Mouse (Mus musculus): Measurements from ENCODE around the gene Prune1.

Gene Prune1

GRCm38 (mm10) chr3:95275161-95275560 lies 6.7 kb downstream of the Prune1 start:
- DNase-seq: peak; percentile 57

GRCm38 (mm10) chr3:95274453-95274852 lies 7.4 kb downstream of the Prune1 start:
- peak; percentile 63 for DNase-seq

DNA sequence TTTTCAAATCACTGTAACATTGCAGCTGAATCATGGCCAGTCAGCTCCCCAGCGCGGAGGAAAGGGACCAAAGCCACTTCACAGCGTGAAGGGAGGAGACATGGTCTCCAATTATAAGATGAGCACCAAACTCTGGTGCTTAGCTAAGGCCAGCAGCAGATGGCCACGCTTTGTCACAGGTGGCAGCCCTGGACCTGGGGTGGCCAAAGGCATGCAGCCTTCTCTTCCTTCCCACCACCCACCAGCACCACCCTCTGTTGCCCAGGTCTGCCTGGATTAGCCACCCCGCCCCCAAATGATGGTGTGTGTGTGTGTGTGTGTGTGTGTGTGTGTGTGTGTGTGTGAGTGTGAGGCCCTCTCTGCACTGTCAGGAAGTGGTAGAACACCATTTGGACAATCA lies 8.4 kb downstream of the Prune1 start:
- DNase-seq: peak; percentile 98

DNA sequence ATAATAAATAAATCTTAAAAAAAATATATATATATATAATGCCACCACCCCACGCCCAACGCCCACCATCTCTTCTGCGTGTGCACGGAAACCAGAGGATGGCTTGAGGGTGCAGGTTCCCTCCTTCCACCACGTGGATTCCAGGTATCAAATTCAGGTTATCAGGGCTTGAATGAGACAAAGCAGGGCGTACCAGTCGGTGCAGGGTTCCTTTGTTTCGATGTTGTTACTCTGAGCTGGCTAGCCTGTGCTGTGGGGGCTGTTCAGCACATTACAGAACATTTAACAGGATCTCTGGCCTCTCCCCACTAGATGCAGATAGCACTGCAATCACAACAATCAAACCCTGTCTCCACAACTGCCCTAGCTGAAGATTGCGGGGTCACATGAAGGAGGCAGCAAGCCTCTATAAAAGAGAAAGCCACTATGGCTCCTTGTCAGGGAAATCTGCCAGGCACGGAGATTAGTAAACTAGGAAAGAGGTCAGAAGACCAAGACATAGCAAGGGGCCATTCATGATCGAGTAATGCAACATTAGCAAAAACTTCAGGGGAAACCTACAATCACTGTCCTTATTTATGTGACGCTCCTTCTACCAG lies 11.0 kb downstream of the Prune1 start:
- no peak for DNase-seq

- no peak for DNase-seq
These were observed 12.1 kb downstream of the Prune1 start for GRCm38 (mm10) chr3:95269789-95270188.

DNA sequence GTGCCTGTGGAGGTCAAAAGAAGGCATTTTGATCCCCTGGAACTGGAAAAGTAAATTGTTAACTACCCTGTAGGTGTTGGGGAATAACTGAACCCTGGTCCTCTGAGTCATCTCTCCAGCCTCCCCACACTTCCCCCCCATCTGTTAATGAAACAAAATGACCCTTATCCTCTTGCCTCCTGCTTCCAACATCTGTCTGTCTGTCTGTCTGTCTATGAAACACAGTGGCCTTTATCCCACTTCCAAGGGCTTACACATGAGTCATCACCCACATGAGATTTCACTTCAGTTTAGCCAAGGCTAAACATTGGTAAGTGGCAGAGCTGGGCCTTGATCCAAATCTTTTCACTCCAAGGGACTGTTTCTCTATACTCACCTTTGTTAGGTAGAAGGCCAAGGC lies 14.0 kb downstream of the Prune1 start:
- DNase-seq: no peak

- DNase-seq: no peak
These were observed 15.8 kb downstream of the Prune1 start for GRCm38 (mm10) chr3:95266052-95266451.

- DNase-seq: no peak
These were observed 17.2 kb downstream of the Prune1 start for GRCm38 (mm10) chr3:95264724-95265123.

GRCm38 (mm10) chr3:95263089-95263739 lies 18.7 kb downstream of the Prune1 start:
- no peak for DNase-seq

DNA sequence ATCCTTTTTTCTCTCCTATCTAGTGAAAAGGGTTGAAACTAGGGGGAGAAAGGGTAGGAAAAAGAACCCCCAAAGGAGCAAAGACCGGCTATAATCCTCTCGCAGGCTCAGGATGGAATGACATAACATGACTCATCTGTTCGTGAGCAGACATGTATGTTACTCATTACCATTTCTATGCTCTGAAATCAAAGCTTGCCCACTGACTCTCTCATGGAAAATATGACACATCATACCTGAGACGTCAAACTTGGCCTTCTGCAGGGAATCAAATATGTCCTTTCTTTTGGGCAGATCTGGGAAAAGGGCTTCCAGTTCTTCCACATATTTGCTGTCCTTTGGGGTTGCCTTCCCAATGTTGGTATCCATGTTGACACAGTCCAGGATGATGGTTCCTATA lies 19.9 kb downstream of the Prune1 start:
- no peak for DNase-seq

GRCm38 (mm10) chr3:95256931-95257330 lies 24.9 kb downstream of the Prune1 start:
- DNase-seq: no peak

DNA sequence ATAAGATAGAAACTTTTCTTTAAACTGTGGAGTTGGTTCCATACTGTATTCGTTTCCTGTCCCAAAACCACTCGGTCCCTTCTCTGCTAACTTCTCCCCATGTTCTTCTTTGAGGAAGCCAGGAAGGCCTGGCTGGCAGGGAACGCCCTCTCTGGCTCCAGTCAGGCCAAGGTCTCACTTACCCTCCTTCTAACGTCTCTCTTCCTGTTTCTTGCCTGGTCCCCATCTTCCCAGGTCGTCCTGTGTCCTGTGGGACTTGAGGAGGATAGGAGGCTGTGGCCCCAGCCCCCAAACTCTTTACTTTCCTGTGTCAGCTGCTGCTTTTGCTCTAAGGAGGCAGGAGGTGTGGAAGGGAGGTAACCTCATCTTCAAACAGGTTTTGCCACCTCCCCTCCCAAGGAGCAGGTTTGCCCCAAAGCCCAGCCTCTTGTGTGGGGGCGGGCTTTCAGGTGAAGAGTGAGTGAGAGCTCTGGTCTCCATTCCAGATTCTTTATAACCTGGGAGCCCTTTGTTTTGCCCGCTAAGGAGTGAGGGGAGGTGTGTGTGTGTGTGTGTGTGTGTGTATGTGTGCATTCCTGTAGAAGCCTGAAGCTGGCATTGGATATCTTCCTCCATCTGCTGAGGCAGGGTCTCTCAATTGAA lies 31.0 kb downstream of the Prune1 start, which contains the start of gene Bnipl:
Bnipl (minus strand) TSS at position 411 of the 642 bp plus-strand sequence.
- peak; percentile 60 for DNase-seq

- DNase-seq: peak; percentile 93
These were observed 31.5 kb downstream of the Prune1 start for GRCm38 (mm10) chr3:95250361-95250760.

GRCm38 (mm10) chr3:95247660-95248336 lies 34.1 kb downstream of the Prune1 start:
- no peak for DNase-seq

DNA sequence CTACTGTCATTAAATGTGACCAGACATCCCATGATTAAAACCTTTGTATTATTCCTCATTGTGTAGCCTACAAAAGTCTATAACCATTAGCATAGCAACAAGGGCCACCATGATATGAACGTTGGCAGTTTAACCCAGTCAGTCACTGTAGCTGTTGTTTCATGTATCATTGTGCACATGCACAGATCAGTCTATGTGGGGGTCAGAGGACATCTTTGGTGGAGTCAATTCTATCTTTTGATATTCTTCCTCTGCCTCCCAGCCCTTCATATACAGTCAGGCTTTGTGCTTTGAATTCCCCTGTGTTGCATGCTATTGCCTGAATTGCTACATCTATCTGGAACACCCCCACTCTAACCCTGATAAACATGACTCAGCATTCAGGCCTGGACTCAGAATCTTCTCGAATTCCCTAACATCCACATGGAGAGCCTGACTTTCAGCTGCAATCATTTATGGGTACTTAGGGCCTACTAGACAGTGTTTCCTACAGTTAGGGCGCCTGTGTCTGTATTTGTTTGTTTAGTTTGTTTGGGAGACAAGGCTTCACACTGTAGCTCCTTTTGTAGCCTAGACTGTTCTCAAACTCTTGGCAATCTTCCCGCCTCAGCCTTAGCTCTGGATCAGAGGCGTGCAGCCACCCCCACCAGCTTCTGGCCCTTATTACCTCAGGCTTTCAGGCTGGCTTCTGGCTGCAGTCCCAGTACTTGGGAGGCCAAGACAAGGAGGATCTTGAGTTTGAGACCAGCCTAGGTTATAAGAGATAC lies 35.2 kb downstream of the Prune1 start:
- peak; percentile 72 for DNase-seq

GRCm38 (mm10) chr3:95243086-95243485 lies 38.8 kb downstream of the Prune1 start:
- DNase-seq: no peak

DNA sequence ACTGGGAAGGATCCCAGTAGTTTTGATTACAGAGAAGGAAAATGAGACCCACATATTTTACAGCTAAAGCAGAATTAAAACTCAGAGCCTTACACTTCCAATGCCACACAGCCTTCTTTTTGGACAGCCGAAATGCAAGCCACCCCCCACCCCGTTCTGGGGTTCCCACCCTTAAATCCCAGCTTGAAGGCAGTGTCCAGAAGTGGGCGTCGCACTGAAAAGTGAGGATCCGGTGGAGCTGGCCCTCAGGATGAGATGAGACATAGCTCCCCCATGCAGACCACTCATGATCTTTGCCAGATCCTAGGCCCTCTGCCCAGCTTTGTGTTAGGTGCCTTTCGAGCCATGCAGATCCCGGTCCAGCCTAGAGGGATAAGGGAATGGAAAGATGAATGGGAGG lies 40.4 kb downstream of the Prune1 start, which contains the start of gene Gm128:
Gm128 (minus strand) TSS at position 101 of the 400 bp plus-strand sequence.
- DNase-seq: no peak

GRCm38 (mm10) chr3:95240900-95241299 lies 41.0 kb downstream of the Prune1 start:
- DNase-seq: no peak

DNA sequence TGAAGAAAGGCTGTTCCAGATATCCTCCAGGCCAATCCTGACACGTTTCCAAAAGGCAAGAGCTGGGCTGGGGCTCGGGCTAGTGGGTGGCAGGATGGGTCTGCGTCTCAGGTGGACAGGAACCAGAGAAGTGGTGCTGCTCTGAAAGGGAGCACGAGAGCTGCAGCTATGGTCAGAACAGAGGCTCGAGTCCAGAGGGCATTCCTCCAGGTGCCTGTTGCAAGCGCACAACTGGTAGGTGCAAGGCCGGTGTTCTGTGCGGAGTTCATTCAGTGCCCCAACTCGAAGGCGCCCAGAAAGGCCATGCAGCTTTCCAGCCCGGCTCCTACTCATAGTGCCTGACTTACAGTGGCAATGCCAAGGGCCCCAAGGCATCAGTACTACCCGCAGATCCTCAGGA lies 41.9 kb downstream of the Prune1 start:
- no peak for DNase-seq

DNA sequence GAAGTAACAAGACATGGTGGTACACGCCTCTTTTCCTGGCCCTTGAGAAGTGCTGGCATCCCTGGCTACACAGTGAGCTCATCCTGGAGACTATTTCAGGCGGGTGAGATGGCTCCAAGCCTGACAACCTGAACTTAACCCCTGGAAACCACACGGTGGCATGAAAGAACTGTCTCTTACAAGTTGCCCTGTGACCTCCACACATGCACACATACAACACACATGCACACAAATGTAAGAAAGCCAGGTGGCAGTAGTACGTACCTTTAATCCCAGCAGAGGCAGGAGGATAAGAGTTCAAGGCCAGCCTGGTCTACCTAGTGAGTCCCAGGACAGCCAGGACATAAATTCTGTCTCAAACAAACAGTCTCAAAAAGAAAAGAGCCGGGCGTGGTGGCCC lies 42.9 kb downstream of the Prune1 start:
- no peak for DNase-seq

DNA sequence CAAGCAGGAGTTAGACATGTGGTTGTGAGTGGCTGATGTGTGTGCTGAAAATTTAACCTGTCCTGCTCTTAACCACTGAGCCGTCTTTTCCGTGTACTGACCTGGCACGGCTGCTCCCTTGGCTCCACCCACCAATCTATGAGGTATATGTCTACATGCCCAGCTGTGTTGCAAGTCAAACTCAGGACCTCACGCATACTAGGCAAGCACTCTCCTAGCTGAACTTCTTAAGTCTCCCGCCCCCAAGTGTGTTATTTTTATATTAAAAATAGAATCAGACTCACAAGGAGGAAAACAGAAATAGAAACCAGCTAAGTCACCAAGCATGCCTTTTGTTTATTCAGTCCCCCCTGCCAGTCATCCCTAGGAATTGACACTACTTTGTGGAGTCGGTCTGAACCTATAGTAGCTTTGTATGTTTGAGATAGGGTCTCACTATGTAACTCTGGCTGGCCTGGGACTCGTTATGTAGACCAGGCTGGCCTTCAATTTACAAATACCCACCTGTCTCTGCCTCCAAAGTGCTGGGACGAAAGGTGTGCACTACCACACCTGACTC lies 44.3 kb downstream of the Prune1 start:
- DNase-seq: no peak

Measured in cerebellum, adult 9-11 months (tissue).